Mouse (Mus musculus): ENCODE data around the gene Ccser1.

The Ccser1 gene

GRCm38 (mm10) chr6:62066363-62067023 lies 886.4 kb downstream of the Ccser1 start:
- no peak for DNase-seq

- DNase-seq: no peak
Observed at GRCm38 (mm10) chr6:62067024-62067380, 886.9 kb downstream of the Ccser1 start.

- no peak for DNase-seq
Observed at GRCm38 (mm10) chr6:62105464-62105863, 925.3 kb downstream of the Ccser1 start.

GRCm38 (mm10) chr6:62132531-62132930 lies 952.4 kb downstream of the Ccser1 start:
- DNase-seq: no peak

GRCm38 (mm10) chr6:62160320-62160719 lies 980.2 kb downstream of the Ccser1 start:
- DNase-seq: no peak

GRCm38 (mm10) chr6:62162596-62162995 lies 982.5 kb downstream of the Ccser1 start:
- no peak for DNase-seq

- DNase-seq: no peak
Observed at GRCm38 (mm10) chr6:62163826-62164225, 983.7 kb downstream of the Ccser1 start.

- no peak for DNase-seq
Observed at GRCm38 (mm10) chr6:62196496-62197188, 1016.5 kb downstream of the Ccser1 start.

- DNase-seq: no peak
Observed at GRCm38 (mm10) chr6:62198768-62199167, 1018.6 kb downstream of the Ccser1 start.

- DNase-seq: no peak
Observed at GRCm38 (mm10) chr6:62205013-62205412, 1024.9 kb downstream of the Ccser1 start.

GRCm38 (mm10) chr6:62221856-62222255 lies 1041.7 kb downstream of the Ccser1 start:
- no peak for DNase-seq

- DNase-seq: no peak
Observed at GRCm38 (mm10) chr6:62263899-62264298, 1083.8 kb downstream of the Ccser1 start.

GRCm38 (mm10) chr6:62264525-62264924 lies 1084.4 kb downstream of the Ccser1 start:
- no peak for DNase-seq

GRCm38 (mm10) chr6:62281256-62281655 lies 1101.1 kb downstream of the Ccser1 start:
- no peak for DNase-seq

GRCm38 (mm10) chr6:62301576-62302312 lies 1121.6 kb downstream of the Ccser1 start:
- DNase-seq: no peak

- no peak for DNase-seq
Observed at GRCm38 (mm10) chr6:62318627-62319026, 1138.5 kb downstream of the Ccser1 start.

GRCm38 (mm10) chr6:62340319-62340718 lies 1160.2 kb downstream of the Ccser1 start:
- DNase-seq: no peak

GRCm38 (mm10) chr6:62367802-62368201 lies 1187.7 kb downstream of the Ccser1 start:
- no peak for DNase-seq
